8 mouse cellular contexts compared by ENCODE assay signal in the genomic region with DNA sequence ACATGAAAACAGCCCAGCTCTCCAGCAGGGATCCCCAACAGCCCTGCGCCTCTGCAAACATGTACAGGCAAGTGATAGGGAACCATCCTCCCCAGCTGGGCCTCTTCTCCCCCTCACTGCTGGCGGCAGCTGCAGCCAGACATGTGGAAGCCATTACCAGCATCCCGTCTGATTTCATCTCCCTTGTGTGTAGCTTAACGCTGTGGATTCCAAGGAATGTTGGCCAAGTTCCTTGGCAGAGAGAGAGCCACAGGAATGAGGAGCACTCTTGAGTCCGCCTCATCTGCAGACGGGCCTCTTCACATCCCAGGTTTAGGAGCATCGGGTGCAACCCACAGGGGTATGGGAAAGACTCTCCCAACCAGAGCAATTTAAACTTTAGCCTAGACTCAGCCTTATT.
DNase-seq lines count a peak whose midpoint lies in the region; ATAC-seq lines count a peak whose summit lies in the region.

No protein-coding gene starts in this region.

- H3K4me3 ChIP-seq in heart, embryonic 15.5 days: no peak overlapping the region
- H3K4me3 ChIP-seq in neural tube, embryonic 11.5 days (ENCODE audit: low read depth, low read length): no peak overlapping the region
- no peak overlapping the region for H3K4me3 ChIP-seq in midbrain, embryonic 14.5 days (replicated peaks; ENCODE audit: low read depth, low read length)

- peaks cover 15% of the 10 kb centered on the region for H3K27me3 ChIP-seq in heart, embryonic 15.5 days
- no peaks in the 10 kb centered on the region; the same call in 1 of the 2 replicates for H3K27me3 ChIP-seq in neural tube, embryonic 11.5 days (ENCODE audit: control insufficient read depth, insufficient read depth, low read length)
- H3K27me3 ChIP-seq in midbrain, embryonic 14.5 days (ENCODE audit: control insufficient read depth, insufficient read depth, low read length): no peaks in the 10 kb centered on the region

- 34% methylated on average over 7 of the region's 7 CpGs for WGBS in heart, embryonic 15.5 days
- WGBS in neural tube, embryonic 11.5 days: 47% methylated on average over 7 of the region's 7 CpGs
- WGBS in midbrain, embryonic 14.5 days: 69% methylated on average over 7 of the region's 7 CpGs

- H3K36me3 ChIP-seq in heart, embryonic 15.5 days: no peaks in the 10 kb centered on the region
- H3K36me3 ChIP-seq in neural tube, embryonic 11.5 days (ENCODE audit: control insufficient read depth, insufficient read depth, low read length): no peaks in the 10 kb centered on the region
- no peaks in the 10 kb centered on the region for H3K36me3 ChIP-seq in midbrain, embryonic 14.5 days (ENCODE audit: control insufficient read depth, insufficient read depth, low read length)

- peaks cover 23% of the 10 kb centered on the region for H3K4me1 ChIP-seq in heart, embryonic 15.5 days (replicated peaks)
- peaks cover 29% of the 10 kb centered on the region for H3K4me1 ChIP-seq in neural tube, embryonic 11.5 days (ENCODE audit: control insufficient read depth, insufficient read depth, low read length)
- H3K4me1 ChIP-seq in midbrain, embryonic 14.5 days (ENCODE audit: control insufficient read depth, insufficient read depth, low read length): peaks cover 24% of the 10 kb centered on the region

- no peak overlapping the region for H3K9ac ChIP-seq in heart, embryonic 15.5 days
- H3K9ac ChIP-seq in neural tube, embryonic 11.5 days (ENCODE audit: low read length): no peak overlapping the region
- no peak overlapping the region for H3K9ac ChIP-seq in midbrain, embryonic 14.5 days (replicated peaks; ENCODE audit: low read length)

- no peak overlapping the region for H3K4me2 ChIP-seq in heart, embryonic 15.5 days
- no peak overlapping the region for H3K4me2 ChIP-seq in neural tube, embryonic 11.5 days (ENCODE audit: low read depth)
- H3K4me2 ChIP-seq in midbrain, embryonic 14.5 days (ENCODE audit: low read length): no peak overlapping the region

- no peaks in the 10 kb centered on the region for H3K9me3 ChIP-seq in heart, embryonic 15.5 days (replicated peaks)
- no peaks in the 10 kb centered on the region for H3K9me3 ChIP-seq in neural tube, embryonic 11.5 days (ENCODE audit: control insufficient read depth, low read length)
- no peaks in the 10 kb centered on the region for H3K9me3 ChIP-seq in midbrain, embryonic 14.5 days (ENCODE audit: control insufficient read depth, low read length)

- ATAC-seq in heart, embryonic 15.5 days (replicated peaks; ENCODE audit: insufficient number of reproducible peaks, insufficient read depth, low FRiP score, low read depth): peak; percentile 57
- ATAC-seq in neural tube, embryonic 11.5 days (ENCODE audit: insufficient read depth, low FRiP score, low TSS enrichment): no peak
- no peak for ATAC-seq in midbrain, embryonic 14.5 days (ENCODE audit: low FRiP score, low TSS enrichment)

- peak; percentile 20 for DNase-seq in layer of hippocampus, adult 9-11 months
- DNase-seq in layer of hippocampus, adult 18-20 months (ENCODE audit: low spot score in 2 of 2): no peak
- DNase-seq in fibroblast of lung, adult 2 months (ENCODE audit: low read depth): peak; percentile 100
- peak; percentile 39 to 45 for DNase-seq in kidney, postnatal 25 days
- peak; percentile 67 for DNase-seq in neural tube, embryonic 11.5 days (ENCODE audit: low spot score)
- DNase-seq in retina, embryonic 14.5 days (ENCODE audit: low spot score): no peak
- no peak for DNase-seq in midbrain, embryonic 14.5 days

- H3K27ac ChIP-seq in heart, embryonic 15.5 days: peak overlapping the region; percentile 75
- 0 out of 2 replicates have a peak overlapping the region, but pooled peaks have one; percentile 70 for H3K27ac ChIP-seq in neural tube, embryonic 11.5 days (ENCODE audit: low read depth, low read length)
- no peak overlapping the region for H3K27ac ChIP-seq in midbrain, embryonic 14.5 days (replicated peaks; ENCODE audit: low read depth, low read length)

Comparison
In these comparisons a context has a peak if more than half of its experiments do, and no peak if none do; other contexts are left out.
1. DNase-seq: peak in layer of hippocampus, adult 9-11 months (single experiment), fibroblast of lung, adult 2 months (single experiment), kidney, postnatal 25 days (2 of 2) and neural tube, embryonic 11.5 days (single experiment); none in layer of hippocampus, adult 18-20 months (0 of 2), retina, embryonic 14.5 days (single experiment) and midbrain, embryonic 14.5 days (single experiment).